Mouse (Mus musculus) heart, adult 2 months (tissue): ENCODE measurements around the gene Phka2.

Source experiments
- CTCF ChIP-seq: fragments of 200-600 bp; IDR thresholded peaks from 2 replicates; pipeline ENCODE4 v1.8.1; 2022; ENCODE audit warnings: antibody characterized with exemption, mild to moderate bottlenecking, moderate library complexity
- EP300 ChIP-seq: fragments of 200-500 bp; IDR thresholded peaks from 2 replicates; pipeline ENCODE4 v1.6.1; 2011; ENCODE audit warnings: low read depth, low read length, control low read depth; ENCODE audit not compliant: insufficient read depth
- POLR2A ChIP-seq: fragments of 200-500 bp; IDR thresholded peaks from 2 replicates; pipeline ENCODE4 v1.6.1; 2011; ENCODE audit warnings: mild to moderate bottlenecking, low read depth, low read length, control low read depth; ENCODE audit not compliant: insufficient read depth

GRCm38 (mm10) chrX:160489784-160490183 is 12.2 kb upstream of the Phka2 start:
- TF ChIP-seq POLR2A (no peak), CTCF (no peak), EP300 (no peak)
